Mouse (Mus musculus) liver, postnatal 0 days (tissue): ENCODE measurements at regions not wholly inside any gene's neighbourhood (a gene's known extent, or its start where the extent isn't known, plus 50 kb on each side); places are given as distances from the start of the nearest gene placed in this dataset.

ENCODE experiments used
- CTCF ChIP-seq: sonication (generic); IDR thresholded peaks from 2 replicates; pipeline ENCODE4 v1.5.1; 2016; ENCODE audit warnings: antibody characterized with exemption, low read depth
- EP300 ChIP-seq: IDR thresholded peaks from 2 replicates; pipeline ENCODE4 v1.6.1; 2016; ENCODE audit warnings: antibody characterized with exemption, low read depth, mild to moderate bottlenecking

- no peak for TF ChIP-seq EP300
- no peak for TF ChIP-seq CTCF
Measured at GRCm38 (mm10) chr16:44666431-44666997, 57.6 kb upstream of the Nepro start.
